Mouse (Mus musculus) stomach, postnatal 0 days (tissue): ENCODE measurements around the gene Mat2b.

Source experiments
- CTCF ChIP-seq: IDR thresholded peaks from 2 replicates; pipeline ENCODE4 v1.5.1; 2016; ENCODE audit warnings: antibody characterized with exemption, low read depth, mild to moderate bottlenecking, moderate library complexity
- EP300 ChIP-seq: optimal IDR thresholded peaks from 2 replicates; pipeline ENCODE3; 2016; ENCODE audit warnings: antibody characterized with exemption

DNA sequence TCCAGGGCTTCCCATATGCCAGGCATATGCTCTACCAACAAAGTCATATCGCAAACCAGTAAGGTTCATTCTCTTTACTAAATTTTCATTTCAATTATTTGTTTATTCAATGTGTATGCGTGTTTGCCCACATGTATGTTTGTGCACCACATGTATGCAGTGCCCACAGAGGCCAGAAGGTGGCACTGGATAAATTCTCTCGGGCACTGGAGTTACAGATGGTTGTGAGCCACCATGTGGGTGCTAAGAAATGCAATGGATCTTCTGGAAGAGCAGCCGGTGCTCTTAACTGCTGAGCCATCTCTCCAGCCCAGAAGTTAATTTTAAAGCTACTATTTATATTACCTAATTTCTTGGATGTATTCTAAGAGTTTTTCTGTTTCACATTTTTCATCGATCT, 20.5 kb upstream of the Mat2b start:
- TF ChIP-seq EP300 (no peak), CTCF (peak; percentile 49)
